Mouse (Mus musculus): Measurements from ENCODE around the gene Gm21969.

DNA sequence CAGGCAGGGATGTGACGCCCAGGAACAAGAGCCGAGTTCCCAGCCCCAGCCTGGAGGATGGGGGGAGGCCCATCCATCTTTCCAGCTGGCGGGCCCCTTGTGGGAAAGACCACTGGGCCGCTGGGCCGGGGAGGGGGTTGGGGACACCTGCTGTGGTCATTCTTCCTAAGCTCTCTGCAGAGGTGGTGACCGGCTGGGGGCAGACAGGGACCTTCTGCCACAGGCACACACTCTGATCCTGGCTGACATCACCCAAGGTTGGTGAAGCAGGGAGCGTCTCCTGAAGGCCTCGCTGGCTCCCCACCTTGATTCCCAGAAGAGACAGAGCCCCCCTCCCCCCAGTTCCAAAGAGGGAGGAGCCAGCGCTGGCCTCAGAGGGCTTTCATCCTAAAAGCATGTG is 94.8 kb downstream of the Gm21969 start:
- TF ChIP-seq CTCF (IDR thresholded peaks at IDR 0.05; ENCODE audit: insufficient read depth, low read length) = no peak
- no peak for TF ChIP-seq POLR2A (IDR thresholded peaks at IDR 0.05; ENCODE audit: borderline replicate concordance, extremely low read depth, low read depth, low read length)
